Mouse (Mus musculus) heart, adult 18-20 months (tissue): ENCODE results near the gene Chst11. TPM values are rescaled to one million over a fixed set of nuclear protein-coding genes. Genes with fewer than 3 reads are reported as not detected.

ENCODE experiments used
- DNase-seq, 2 experiments: peaks; one replicate each; pipeline ENCODE4 v3.0.0; 2021 to 2022; ENCODE audit warnings: mixed read lengths in 1 of 2
- total RNA-seq, 2 experiments: library from RNA; stranded (reverse); gene quantifications; 2 replicates each; pipeline ENCODE4 v1.2.3; 2021

Gene Chst11
- total RNA-seq, 2 experiments from 2014 or later = 2.5 to 3.2 TPM

DNA sequence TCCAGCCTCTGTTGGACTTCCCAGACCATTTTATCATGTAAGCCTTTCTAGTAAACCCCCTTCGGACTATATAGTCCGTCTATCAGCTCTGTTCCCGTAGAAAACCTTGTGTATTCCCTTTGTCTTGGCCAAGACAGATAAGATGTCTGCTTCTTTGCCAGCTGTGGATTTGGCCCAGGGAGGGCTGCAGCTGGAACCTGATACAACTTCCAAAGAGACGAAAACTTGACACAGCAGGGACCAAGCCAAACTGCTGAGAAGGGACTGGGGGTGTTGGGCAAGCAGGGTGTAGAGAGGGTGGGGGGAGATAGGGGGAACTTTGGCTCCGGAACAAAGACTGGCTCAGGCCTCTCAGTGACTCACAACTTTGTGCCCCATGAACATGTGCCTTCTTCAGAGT lies 232.0 kb downstream of the Chst11 start:
- DNase-seq = peak; percentile 48 to 68

DNA sequence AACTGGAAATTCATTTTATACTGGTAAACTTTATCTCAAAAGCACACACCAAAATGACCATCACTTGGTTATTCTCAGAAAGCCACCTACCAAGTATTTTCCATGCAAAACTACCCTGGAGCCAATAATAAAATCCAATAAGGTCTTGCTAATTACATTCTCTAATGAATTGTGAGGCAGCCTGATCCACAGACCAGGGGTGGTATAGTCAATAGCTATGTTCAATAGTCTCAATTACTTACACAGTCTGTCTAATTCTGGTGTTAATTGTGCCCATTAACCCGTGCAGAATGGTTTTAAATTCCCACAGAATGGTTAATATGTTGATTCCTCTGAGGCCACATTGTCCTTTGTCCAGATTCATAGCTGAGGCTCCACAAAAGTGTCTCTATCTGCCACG lies 233.5 kb downstream of the Chst11 start:
- no peak for DNase-seq

DNA sequence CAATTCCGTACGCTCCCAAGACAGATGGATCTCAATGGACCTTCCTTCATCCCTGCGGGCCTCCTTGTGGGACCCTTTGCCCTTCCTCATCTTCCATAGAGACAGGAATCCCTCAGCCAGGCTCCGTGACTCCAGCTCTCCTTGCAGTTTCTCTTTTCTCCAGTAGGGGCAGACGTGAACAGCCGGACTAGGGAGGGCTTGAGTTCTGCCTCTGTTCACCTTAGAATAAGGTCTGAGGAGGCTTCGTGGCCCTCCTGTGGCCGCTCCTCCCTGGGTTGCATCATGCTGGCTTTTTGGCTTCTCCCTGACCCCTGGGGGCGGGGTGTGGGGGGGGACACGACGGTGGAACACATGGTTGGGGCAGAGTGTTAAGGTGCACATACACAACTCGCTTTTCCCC lies 234.4 kb downstream of the Chst11 start:
- DNase-seq = peak; percentile 47 to 81

DNA sequence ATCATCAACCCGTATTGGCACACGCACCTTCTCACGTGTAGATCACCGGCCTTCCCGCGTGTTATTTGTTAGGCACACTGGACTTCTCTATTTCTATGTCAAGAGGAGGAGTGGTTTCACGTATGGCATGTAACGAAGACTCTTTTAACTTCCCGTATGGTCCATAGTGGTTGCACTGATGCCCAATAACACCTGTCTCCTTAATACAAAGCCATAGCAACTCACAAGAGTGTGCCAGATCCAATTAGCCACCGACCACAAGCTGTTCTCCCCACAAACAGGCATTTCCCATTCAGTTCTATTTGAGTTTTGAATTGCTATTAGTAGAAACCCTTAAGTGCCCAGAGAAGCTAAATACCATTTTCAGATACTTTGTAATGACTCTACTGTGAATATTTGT lies 234.9 kb downstream of the Chst11 start:
- no peak for DNase-seq

DNA sequence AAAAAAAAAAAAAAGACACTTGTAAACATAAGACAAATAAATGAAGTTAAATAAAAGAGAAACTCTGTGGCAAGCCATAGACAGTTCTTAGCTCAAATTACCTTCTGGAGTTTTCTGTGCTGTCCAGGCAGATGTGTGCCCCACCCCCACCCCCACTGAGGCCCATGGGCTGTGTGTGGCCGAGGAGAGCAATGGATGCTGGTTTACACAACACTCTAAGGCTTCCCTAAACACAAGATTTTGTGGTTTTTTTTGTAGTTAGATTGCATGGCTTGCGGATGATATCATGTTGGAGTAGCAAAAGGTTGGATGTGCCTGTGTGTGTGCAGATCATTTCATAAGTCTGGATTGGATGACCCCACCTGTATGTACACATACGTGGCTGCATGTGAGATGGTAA lies 235.5 kb downstream of the Chst11 start:
- no peak for DNase-seq

DNA sequence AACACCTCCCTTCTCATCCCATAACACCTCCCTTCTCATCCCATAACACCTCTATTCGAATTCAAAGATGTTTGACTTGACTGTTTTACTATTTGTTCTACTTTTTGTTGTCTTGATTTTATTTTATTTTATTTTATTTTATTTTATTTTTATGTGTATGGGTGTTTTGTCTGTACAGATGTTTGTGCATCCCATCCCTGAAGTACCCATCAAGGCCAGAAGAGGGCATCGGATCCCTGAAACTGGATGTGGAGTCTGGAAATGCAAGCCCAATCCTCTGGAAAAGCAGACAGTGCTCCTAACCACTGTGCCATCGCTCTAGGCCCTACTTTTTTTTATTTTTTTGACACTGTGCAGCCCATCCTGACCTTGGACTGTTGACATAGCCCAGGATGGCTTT lies 239.7 kb downstream of the Chst11 start:
- DNase-seq = peak in 1 of 2 experiments; percentile 25

DNA sequence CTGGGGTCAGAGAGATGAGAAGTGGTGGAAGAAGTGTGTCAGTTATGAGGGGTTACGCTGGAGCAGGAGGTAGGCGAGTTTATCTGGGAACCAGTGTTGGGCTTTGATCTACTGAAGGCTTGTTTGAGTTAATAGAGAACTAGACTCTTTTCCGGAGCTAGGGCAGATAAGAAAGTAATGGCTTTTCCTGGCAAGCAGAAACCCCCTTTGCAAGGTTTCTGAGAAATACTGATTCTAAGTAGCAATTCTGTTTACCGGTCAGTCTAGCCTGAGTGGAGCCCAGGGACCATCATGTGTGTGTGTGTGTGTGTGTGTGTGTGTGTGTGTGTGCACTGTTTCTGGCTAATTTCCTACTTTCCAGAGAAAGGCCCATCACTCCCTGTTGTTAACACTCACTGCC lies 243.3 kb downstream of the Chst11 start:
- no peak for DNase-seq

DNA sequence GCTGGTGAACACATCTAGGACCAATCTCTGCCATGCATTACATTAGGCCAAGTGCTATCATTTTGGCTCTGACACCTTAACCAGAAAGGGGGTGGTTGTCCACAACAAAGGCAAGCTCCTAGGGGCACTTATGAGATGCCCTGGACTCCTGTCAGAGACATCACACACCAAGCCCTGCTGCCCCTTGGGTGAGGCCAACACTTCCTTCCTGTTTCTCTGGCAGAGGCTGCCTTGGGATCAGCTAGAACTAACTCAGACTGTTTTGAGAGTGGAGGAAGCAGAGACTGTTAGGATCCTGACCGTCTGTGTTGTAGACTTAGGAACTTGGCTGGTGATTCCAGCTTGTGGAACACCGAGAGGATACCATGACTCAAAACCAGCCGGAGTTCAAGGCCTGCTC lies 248.7 kb downstream of the Chst11 start:
- DNase-seq = no peak

DNA sequence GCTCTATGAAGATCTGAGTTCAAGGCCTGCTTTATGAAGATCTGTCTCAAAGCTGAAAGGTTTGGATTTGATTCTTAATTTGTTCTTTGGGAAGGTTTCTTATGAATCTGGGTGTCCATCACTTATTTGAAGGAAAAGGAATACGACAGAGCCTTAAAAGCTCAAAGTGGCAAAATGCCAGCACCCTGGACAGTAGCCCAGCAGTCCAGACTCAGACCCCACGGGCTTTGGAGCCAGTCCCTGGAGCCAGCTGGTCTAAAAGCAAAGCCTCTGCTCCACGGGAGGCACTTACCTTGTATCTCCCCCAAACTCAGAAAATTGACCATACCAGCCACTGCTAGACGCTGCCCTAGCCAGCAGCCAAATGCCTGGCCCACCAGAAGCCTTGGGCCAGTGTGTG lies 249.1 kb downstream of the Chst11 start:
- no peak for DNase-seq

DNA sequence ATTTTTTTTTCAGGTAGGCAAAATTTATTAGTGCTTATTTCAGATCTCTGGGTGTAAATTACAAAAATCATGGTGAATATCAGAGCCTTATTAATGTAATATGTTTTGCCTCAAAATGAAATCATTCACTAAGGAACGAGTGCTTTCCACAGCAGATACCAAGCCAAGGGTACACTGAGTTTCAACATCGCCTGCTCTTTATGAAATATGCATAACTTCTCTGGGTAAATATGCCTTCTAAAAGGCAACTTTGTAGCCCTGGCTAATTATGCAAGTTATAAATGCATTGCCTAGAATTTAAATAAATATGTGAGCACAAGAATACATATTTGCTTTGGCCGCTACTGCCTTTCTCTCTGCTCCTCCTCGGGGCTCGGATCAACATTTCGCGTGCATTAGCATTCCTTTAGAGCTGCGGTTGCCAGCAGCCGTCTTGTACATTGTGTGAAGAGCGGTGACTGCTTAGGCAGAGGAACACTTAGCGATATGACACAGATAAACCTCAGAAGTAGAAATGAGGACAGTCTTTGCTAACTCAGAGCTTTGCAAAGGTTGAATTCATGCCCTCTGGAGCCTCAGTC lies 256.9 kb downstream of the Chst11 start:
- DNase-seq = no peak

DNA sequence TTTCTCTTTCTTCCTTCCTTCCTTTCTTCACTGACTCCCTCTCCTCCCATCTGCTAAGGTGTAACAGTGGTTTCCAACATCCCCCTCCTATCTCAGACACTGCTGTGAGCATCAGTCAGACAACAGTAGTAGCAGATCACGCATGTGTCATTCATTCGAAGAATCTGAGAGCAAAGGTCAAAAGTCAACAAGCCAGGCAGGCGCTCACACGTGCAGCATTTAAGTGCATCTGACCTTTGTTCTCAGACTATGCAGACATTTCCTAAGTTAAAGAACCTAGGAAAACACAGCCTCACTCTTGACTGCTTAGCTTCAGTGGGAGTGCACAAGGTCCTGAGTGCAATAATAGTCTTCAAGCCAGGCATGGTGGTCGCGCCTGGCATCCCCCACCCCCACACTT lies 258.8 kb downstream of the Chst11 start:
- DNase-seq = no peak

Other genes starting within 250 kb of the Chst11 start
- 10 to 100 TPM; 13.0 to 14.5 TPM for gene Nfyb, start 221.4 kb upstream of the Chst11 start, total RNA-seq
- gene Txnrd1, start 151.5 kb upstream of the Chst11 start, total RNA-seq = 10 to 100 TPM; 52.4 to 56.4 TPM
- under 1 TPM; 0.20 to 0.28 TPM for gene Eid3, start 118.9 kb upstream of the Chst11 start, total RNA-seq